Mouse (Mus musculus): ENCODE measurements around the gene Apbb1.

Apbb1 gene

DNA sequence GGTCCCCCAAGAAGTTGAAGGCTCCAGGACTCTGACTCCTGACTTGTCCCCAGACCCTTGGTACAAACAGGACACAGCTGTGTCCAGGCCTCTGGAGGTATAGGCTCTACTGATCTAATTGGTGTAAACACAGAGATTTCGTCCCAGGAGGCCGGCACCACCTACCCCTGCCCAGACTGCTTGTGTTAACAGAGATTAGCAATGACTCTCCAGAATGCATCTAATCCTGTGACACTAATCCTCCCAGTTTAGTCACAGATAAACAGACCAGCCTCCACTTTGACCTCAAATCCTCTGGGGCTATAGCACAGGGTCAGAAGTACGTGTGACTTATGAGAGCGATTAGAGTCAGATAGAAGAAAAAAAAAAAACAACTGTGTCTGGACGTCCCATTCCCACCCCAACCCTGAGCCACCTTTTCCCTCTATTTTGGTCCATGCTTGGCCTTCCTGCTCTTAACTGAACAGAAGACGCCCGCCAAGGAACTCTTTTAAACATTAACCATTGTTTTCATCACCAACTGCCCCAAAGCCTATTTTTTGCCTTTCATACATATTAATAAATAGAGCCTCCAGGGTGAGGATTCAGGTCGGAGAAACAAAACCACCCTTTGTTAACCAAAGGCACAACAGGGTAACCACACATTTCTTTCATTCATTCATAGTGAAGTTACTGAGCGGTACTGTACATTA lies 64.6 kb downstream of the Apbb1 start:
- DNase-seq = no peak

DNA sequence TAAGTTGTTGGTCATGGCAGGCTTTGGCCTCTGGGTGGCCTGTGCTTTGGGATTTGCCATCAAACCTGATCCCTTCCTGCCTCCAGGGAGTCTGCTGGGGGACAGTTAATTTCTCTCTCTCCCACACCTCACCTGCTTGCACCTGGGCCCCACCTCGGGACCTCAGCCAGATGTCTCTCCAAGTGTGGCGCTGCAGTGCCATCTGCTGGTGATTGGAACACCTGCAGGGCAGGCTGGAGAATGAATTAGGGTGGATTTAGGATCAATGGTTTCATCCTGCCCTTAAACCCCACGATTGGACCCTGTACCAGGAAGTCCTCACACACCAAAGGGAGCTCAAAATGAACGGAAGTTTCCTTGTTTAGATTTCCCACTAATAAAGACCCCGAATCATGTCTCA lies 66.3 kb downstream of the Apbb1 start:
- peak; percentile 70 for DNase-seq

DNA sequence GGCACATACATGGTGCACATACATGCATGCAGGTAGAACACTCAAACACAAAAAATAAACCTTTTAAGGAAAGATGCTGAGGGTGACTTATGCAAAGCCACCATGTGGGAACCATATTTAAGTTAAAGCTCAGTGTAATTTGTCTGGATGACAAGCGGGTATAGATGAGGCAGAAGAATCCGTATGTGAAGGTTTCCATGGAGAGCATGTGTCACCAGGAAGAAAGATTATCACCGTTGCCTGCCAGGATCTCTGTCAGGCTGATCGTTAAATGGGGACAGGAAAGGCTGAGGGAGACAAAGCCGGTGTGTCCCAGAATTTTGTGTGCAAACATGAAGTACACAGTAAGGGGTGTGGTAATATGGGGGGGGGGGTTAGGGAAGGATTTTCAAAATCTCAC lies 66.9 kb downstream of the Apbb1 start:
- DNase-seq = no peak

DNA sequence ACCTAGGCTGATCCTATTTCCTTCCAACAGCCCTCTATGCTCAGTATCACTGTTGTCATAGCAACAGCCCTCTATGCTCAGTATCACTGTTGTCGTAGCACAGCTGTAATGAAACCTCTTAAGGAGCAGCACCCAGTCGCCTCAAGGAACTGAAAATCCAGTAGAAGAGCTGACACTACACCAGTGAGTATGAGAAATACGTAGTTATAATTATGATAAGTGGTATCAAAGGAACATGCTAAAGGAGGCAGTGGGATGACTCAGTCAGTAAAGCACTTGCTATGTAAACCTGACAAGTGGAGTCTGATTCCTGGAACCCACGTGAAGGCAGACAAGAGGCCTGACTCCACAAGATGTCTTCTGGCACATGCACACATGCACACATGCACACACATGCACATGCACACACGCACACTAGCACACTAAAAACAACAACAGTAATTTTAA lies 67.6 kb downstream of the Apbb1 start:
- no peak for DNase-seq

DNA sequence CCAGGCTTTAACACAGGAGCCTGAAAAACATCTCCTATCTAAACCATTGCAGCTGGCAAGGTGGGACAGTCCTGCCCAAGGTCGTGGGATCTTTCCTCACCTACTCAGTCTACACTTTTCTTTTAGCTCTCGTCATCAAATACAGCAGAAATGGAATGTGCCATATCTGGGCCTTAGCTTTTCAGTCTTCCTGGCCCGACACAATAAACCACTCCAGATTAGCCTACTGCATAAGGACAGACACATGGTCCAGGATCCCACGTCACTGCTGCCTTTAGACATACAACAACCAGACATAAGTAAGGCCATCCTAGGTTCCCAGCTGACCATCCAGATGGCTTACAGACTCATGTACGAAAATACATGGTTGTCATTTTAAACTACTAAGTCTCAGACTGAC lies 71.3 kb downstream of the Apbb1 start:
- DNase-seq = no peak

All from right cerebral cortex, postnatal 14 days (tissue).